Mouse (Mus musculus): ENCODE measurements around the gene Prkcb. TPM values are rescaled to one million over a fixed set of nuclear protein-coding genes. Genes with fewer than 3 reads are reported as not detected.

The Prkcb gene
- total RNA-seq, 2 experiments from 2014 or later, result 365 to 390 TPM

DNA sequence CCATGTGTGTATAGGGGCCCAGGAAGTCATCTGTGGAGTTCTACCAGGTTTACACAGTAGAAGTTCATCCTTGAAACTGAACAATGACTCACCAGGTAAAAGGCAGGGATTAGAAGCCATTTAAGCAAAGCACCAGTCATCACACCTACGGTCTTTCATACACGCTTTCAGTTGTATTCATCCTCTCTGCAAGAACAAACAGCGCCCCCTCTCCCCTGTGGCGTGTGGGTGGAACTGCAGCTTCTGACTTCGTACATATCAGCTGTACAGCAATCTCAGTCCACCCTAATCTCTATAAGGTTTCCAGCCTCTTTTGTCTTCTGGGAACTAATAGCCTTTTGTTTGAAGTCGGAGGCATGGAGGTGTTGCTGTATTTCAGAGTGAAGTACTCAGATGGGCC lies 156.5 kb downstream of the Prkcb start:
- peak; percentile 73 for DNase-seq
- intact Hi-C loops (cut with DNase I), result no loop called here

DNA sequence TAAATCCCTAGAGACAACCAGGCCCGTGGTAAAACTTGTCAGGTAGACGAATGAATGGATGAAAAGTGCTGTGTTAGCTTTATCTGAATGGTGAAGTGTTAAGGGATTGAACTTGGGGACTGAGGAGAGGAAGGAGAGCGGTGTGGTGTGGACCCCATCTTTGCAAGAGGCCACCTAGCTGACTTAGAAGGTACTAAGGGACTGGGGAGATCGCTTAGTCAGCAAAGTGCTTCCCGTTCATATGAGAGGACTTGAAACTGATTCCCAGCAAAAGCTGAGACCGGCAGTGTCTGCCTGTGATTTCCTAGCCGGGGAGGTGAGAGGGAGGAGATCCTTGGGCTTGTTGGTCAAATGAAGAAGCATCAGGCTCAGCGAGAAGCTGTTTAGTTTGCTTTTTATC lies 164.1 kb downstream of the Prkcb start:
- intact Hi-C loops (cut with DNase I), result no loop called here
- no peak for DNase-seq

DNA sequence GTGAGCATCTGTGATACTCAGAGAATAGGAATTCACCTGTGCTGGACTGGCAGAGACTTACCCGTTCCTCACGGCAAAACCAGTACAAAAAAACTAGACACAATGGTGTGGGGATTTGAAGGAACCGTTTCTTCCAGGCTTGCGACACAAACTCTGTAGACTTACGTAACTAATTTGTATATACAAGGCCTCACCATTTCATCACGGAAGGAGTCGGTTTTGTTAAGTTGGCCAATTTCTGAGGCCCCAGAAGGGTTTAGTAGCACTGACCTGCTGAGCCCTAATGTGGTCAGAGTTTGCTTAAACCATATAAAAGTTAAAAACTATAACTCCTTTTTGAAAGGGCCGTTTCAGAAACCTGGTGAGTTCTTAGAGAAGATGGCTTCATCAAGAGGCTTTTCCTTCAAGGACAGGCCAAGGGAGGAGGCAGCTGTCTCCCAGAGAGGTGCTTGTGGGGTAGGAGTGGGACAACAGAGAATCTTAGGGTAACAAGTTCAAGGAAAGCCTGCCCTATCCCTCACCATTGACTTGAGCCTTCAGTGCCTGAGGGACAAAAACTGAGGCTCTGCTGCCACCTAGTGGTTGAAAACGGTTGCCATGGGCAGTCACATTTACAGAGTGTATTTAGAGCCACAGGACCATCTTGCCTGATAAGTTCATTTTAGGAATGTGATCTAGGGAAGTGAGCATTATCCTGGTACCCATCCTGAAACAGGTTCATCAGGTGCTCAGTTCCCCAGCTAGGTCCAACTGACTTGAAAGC lies 170.8 kb downstream of the Prkcb start:
- intact Hi-C loops (cut with DNase I), result loop anchor here (2.0 to 5.0 kb wide), 2 partner anchors 207 to 261 kb away; no protein-coding TSS in a partner anchor

DNA sequence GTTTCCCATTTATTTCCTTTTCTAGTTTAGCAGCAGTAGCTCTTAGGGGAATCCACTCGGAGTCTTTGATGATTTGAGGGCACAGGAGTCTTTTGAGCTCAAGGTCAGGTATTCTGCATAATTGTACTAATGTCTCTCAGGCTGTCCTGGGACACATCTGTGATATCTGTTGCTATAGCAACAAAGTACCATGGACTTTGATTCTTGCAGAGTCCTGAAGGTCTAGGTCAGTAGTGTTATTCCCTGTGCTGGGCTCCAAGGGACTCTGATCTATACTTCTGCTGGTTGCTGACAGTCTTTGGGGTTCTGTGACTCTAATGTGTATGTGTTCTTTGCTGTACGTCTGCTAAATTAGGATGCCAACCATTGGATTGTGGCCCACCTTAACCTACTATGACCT lies 171.5 kb downstream of the Prkcb start:
- no peak for DNase-seq
- intact Hi-C loops (cut with DNase I), result no loop called here

More for the DNA sequence above, 170.8 kb downstream of the Prkcb start:
- DNase-seq, result peak; percentile 88

DNA sequence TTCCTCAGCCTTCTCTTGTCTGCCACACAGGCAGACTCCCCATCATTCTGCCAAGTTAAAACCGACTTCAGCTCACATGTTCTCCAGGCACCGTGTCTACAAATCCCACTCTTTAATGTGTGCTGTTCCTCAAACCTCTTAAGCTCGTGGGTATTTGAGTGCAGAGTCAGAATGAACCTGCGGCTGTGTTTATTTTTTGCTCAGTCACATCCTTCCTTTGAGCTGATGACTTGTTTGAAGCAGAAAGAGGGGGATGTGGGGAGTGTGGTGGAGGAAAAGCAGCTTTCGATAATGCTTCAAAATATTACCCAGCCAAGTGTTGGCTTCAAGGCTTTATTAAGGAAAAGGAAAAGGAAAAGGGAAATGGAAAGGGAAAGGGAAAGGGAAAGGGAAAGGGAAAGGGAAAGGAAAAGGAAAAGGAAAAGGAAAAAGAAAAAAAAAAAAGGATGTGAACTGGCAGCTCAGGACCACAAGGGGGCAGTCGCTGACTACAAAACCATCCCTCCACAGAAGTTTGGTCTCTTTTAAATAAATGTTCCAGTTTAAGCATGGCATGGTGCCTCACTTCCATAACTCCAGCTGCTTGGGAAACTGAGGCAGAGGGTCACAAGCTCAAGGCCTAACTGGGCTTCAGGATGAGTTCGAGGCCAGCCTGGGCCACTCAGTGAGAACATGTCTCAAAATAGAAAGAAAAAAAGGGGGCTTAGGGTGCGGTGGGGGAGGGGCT lies 177.4 kb downstream of the Prkcb start:
- no peak for DNase-seq
- intact Hi-C loops (cut with DNase I), result loop anchor here (5.0 kb wide), 1 partner anchor 456 kb away; no protein-coding TSS in a partner anchor

DNA sequence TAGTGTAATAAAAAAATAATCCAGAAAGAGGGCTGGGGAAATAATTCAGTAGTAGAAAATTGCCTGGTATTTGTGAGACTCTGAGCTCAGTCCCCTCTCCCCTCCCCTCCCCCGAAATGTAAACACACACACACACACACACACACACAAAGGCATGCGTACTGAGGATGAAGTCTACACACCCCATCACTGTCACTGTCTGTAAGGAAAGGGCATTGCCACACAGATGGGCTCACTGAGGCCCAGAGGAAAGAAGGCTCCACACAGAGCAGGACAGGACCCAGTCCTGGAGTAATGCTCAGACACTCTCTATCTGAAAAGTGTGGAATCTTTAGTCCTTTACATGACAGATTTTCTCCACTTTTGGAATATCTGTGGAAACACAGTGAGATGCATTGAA lies 178.2 kb downstream of the Prkcb start:
- no peak for DNase-seq
- intact Hi-C loops (cut with DNase I), result loop anchor here (5.0 kb wide), 1 partner anchor 456 kb away; no protein-coding TSS in a partner anchor

DNA sequence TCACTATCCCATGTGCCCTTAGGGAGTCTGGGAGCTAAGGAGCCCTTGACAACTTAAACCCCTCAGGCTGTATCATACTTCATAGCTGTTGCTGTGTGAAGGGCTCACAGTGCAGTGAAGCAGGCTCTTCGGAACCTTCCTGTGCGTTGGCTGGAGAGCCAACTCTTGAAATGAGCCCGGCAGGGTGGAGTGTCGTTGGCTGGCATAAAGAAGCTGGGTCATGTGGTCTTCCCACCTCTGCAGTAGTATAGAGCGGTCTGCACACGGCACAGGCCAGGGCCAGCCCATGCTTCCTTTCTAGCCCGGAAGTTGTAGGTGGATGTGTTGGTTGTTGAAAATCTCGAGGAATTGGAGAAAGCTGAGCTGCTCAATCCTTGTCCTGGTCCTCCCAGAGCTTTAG lies 179.3 kb downstream of the Prkcb start:
- no peak for DNase-seq
- intact Hi-C loops (cut with DNase I), result loop anchor here (5.0 kb wide), 1 partner anchor 454 kb away; no protein-coding TSS in a partner anchor

DNA sequence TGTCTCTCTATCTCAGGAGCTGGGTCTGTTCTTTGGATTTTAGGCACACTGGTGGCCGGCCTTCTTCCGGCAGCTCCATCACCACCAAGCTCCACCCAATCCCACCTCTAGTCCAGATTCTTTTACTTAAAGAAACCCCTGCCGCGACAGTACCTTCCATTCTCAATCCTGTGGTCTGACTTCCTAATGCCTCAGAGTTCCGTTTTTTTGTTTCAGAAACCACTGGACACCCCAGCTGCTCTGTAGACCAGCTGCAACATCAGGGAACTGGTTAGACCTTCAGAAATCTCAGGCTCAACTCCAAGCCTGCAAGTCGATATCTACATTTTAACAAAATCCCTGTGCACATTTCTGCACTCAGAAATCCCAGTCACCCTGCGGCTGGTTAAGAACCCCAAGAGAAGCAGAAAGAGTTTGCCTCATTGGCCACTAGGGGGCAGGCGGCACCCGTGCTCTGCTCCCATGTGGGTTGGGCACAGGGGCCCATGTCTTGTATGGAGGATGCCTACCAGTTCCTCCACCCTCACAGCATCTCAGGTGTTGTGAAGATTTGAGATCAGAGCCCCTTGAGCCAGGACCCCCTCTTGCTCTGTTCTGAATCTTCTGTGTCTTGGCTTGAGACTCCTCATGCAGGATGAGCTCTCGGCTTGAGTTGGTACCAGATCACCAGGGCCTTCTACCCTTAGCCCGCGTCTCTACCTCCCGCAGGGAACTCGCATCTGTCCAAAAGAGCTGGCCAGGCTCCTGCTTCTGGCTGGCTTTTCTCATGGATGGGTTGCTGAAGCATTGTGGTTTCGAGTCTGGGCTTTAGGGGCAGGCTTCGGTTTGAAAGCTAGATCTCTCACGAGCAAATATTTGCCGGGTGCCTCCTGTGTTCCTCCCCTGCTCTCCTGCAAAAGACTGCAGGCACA lies 182.1 kb downstream of the Prkcb start:
- peak; percentile 79 for DNase-seq
- intact Hi-C loops (cut with DNase I), result loop anchor here (5.0 kb wide), 1 partner anchor 437 kb away; no protein-coding TSS in a partner anchor

DNA sequence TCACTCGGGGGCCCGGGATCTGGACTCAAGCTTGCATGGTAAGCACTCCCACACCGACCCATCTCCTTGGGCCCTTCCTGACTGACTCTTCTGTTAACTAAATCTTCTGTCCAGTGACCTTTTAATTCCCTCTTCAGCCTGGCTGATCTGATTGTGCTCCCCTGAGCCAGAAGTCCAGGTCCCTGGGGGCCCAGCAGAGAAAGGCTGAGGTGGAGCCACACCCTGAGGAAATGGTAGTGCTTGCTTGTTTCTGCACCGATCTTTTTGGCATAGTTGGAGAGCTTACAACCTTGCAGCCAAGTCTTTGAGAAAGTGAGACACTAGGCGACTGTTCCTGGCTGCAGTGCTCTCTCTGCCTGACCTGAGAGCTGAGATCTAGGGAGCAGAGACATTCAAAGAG lies 183.7 kb downstream of the Prkcb start:
- DNase-seq, result no peak
- intact Hi-C loops (cut with DNase I), result loop anchor here (5.0 kb wide), 1 partner anchor 435 kb away; no protein-coding TSS in a partner anchor

DNA sequence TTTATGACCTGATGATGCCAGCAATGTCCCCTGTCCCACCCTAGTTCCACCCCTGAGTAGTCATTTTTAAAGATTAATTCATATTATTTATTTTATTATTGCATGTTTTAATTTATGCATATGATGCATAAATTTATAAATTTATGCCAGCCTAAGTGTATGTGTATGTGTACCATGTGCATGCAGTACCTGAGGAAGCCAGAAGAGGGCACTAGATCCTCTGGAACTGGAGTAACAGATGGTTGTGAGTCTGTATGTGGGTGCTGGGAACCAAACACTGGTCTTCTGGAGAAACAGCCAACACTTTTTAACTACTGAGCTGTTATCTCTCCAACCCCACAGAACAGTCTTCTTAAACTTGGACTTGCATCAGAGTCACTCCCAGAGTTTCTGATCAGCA lies 186.5 kb downstream of the Prkcb start:
- no peak for DNase-seq
- intact Hi-C loops (cut with DNase I), result loop anchor here (5.0 kb wide), 1 partner anchor 197 kb away; the partner anchor contains the start of gene Cacng3

DNA sequence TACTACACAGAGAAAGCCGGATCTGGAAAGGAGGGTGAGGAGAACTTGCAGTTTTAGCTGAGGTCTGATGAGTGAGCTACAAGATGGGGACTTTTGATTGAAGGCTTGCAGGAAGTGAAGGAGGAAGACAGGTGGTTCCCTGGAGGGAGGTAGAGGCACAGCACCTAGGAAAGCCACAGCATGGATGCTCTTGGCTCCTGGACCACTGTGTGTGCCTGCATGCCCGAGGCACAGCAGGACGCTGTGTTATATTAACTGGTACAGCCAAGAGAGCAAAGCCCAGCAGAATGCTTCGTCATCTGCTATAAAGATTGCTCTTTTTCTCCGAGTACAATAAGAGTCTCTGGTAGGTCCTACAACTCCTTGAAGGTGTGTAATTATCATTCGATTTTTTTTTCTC lies 188.1 kb downstream of the Prkcb start:
- intact Hi-C loops (cut with DNase I), result loop anchor here (5.0 kb wide), 1 partner anchor 196 kb away; the partner anchor contains the start of gene Cacng3
- DNase-seq, result no peak

DNA sequence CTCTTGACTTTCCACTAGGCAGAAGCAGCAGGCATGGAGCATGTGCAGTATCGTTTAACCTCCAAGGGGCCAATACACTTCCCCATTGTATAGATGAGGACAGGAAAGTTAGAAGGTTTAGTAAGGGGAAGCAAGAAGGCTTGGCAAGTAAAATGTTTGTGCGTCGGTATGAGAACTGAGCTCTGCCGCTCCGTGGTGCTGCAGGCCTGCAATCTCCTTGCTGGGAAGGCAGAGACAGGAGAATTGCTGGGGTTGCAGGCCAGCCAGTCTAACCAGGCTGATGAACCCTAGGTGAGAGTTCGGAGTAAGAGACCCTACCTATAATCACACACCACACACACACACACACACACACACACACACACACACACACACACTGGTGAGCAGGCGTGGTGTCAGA lies 188.6 kb downstream of the Prkcb start:
- intact Hi-C loops (cut with DNase I), result loop anchor here (5.0 kb wide), 1 partner anchor 195 kb away; the partner anchor contains the start of gene Cacng3
- no peak for DNase-seq

DNA sequence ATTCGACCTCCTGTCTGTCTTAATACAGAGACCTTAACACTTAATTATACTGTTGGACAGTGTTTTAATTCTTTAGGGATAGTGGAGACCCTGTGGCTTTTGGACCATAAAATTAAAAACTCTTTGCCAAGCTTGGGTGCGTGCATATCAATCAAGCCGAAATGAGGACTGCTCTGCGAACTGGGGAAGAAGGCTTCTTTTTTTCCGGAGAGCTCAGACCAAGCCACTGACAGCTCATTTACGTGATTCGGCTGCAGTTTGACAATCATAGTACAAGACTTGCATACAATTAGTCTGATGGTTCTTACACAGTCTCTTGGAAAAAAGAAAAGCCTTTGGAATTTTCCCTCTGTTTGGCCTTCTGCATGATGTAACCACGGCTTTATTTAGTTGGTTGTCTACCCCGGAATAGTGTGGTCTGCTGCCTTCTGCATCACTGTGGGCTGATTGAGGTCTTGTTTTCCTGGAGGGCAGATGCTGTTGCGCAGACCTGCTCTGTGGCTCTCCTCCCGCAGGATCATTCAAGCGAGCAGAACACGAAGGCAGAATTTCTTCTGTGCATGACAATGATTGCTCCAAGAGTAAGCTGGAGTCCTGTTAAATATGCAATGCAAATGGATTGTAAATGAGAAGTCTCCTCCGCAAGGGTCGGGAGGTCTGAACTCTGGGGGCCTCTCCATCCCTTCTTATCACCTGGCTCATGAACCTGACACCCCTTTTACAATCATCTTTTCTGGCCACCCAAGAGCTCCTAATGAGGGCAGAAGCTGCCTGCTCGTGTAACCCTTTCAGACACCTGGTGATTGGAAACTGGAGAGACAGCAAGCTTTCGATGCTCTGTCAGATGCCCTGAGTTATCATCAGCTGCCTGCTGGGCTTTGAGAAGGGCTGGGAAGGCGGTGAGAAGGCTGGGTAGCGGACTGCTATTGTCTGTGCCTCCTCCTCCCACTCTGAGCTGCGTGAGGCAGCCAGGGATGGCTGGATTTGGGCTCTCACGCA lies 189.3 kb downstream of the Prkcb start:
- intact Hi-C loops (cut with DNase I), result loop anchor here (5.0 kb wide), 1 partner anchor 194 kb away; the partner anchor contains the start of gene Cacng3
- DNase-seq, result peak; percentile 41

DNA sequence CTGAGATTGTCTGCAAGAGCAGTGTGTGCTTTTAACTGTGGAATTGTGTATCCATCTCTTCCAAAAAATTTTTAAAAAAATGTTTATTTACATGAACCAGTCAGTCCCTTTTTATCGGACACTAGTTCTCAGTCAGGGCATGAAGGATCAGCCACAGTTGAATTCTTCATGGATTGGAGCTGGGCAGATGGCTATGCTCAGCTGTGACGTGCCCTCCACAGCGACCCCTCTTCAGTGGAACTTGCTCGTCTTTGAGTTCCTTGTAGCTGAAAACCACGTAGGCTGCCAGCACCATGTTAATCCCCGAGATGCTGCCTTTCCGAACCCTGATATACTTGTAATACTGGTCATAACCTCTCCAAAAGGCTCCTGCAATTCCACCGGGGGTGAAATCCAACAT lies 195.4 kb downstream of the Prkcb start:
- intact Hi-C loops (cut with DNase I), result no loop called here
- no peak for DNase-seq

DNA sequence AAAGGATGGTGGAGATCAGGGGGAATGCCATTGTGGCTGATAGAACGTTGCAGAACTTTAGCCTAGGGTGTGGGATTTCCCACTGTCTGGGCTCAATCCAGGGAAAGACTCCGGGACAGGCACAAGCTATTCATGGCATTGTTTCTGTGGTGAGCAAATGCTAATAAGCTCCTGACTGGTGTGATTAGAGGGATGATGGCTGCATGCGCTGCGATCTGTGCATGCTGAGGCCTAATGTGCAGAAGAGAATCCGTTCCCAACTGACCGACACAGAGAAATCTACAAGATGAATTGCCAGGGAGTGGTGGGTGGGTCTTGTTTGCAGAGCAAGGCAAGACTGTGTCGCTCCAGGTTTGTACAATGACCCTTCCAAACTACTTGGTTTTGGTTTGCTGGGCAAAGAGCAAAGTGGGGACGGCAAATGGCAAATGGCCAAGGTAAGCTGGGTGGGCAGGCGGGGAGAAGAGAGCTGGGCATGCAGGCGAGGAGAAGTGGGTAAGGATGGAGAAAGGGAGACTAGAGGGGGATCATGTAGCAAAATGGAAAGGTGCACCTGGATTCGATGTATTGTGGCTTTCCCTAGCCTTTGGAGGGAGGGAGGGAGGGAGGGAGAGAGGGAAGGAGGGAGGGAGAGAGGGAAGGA lies 199.5 kb downstream of the Prkcb start:
- DNase-seq, result peak; percentile 32
- intact Hi-C loops (cut with DNase I), result no loop called here

DNA sequence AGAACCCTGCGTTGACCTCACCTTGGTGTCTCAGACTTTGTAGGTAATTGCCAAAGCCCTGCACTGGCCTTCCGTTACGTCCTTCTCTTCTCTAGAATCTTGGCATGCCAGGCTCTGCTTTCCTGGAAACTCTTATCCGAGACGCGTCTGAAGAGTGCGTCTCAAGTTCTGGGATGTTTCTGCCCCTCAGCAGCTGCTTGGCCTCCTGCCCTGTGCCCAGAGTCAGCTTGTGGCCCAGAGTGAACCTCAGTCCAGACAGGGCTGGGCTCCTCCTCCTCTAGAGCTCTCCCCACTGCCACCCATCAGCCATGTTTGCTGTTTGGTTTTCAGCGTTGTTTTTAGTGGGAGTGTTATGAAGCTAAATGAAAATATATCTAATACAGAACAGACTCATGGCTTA lies 203.5 kb downstream of the Prkcb start:
- intact Hi-C loops (cut with DNase I), result no loop called here
- no peak for DNase-seq

DNA sequence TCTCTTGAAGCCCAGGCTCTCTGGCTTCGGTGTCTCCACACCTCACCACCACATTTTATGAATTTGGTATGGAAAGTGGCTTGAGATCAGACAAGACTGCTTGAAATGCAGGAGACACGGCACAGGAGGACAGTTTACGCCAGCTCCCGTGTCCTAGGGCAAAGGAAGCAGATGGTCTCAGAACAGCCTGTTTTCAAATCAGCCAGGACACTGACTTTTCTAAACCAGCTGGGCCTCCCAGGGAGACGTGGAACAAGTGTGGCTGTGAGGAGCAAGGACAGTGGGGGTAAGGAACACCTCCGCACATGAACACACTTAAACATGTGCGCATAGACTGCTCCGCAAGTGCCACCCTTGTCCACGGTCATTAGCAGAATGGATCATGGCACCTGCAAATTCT lies 204.4 kb downstream of the Prkcb start:
- DNase-seq, result peak; percentile 41
- intact Hi-C loops (cut with DNase I), result no loop called here

DNA sequence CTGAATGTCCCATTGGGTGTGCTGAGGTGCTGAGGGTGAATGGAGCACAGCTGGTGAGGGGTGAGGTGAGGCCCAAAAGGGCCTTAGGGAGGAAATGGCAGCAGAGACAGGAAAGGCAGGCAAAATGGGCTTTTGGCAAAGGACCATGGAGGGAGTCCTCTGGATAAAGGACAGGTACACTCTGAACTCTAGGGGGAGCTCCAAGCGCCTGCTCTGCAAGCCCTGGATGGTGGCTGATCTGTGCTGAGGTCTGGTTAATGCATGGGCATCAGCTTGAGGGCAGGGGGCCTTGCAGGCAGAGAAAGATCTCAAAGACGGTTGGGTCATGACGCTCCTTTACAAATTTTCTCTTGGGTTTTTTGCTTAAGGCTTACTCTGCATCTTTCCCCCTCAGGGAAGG lies 205.5 kb downstream of the Prkcb start:
- intact Hi-C loops (cut with DNase I), result no loop called here
- peak; percentile 50 for DNase-seq

DNA sequence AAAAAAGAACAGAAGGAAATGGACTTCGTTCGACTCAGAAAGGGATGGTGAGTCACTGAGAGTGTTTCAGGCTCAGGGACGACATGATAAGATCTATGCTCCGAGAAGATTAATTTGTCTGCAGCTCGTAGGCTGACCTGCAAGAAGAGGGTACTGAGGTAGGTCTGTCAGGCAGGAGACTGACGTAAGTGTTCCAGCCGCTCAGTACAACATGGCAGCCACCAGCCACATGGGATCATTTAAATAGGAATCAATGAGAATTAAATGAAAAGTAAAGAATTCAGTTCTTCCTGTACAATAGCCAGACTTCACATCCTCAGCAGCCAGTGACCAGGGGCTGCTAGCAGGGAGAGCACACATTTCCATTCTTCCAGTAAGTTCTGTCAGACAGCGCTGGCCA lies 209.0 kb downstream of the Prkcb start:
- no peak for DNase-seq
- intact Hi-C loops (cut with DNase I), result no loop called here

Data from left cerebral cortex, postnatal 4 days (tissue).